Mouse (Mus musculus): ENCODE data around the gene Tmem121b.

DNA sequence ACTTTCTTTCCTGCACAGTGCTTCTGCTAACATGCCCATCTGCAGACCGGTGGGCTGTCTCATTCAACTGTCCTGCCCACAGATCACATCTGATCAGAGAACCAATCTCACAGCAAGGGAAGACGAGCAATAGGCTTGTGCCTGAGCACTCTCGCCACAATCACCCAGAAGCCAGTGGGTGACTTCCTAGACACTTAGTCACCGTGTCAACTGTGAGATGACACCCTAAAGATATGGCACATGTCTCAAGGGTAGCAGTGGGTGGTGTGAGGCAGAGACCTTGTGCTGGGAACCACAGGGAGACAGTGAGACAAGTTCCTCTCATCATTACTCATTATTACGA is 40.5 kb downstream of the Tmem121b start:
- TF ChIP-seq GATA1 (IDR thresholded peaks at IDR 0.05; ENCODE audit: borderline replicate concordance, low read length) = no peak
- TF ChIP-seq CTCF (IDR thresholded peaks at IDR 0.05; ENCODE audit: low read depth, low read length) = no peak
- no peak for TF ChIP-seq TAL1 (conservative IDR thresholded peaks at IDR 0.05; ENCODE audit: low read depth, low read length)
- TF ChIP-seq POLR2AphosphoS5 (IDR thresholded peaks at IDR 0.05; ENCODE audit: insufficient replicate concordance, low read depth, low read length) = no peak
